Mouse (Mus musculus): ENCODE results near the gene Ipmk.
A peak's percentile ranks its signal among the peaks of the same experiment; 100 is the strongest.

The Ipmk gene

DNA sequence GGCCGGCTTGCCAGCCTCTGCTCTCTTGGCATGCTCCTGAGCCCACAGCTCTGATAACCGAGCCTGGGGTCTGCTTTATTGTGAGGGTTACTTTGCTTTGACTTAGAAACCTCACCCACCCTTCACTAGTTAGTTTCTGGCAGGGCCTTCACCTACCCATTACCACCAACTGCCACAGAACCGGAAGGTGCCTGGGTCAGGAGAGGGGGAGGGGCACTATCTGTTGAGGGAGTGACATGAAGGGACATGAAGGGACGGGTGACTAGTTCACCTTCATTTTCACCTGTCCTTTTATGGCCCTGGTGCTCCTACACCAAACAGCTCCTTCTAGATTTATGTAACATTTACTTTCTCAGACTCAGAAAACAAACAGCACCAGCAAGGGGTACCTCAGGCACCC, 8.1 kb upstream of the Ipmk start:
- no peak for DNase-seq (ENCODE audit: extremely low read depth, low read depth, low spot score)

DNA sequence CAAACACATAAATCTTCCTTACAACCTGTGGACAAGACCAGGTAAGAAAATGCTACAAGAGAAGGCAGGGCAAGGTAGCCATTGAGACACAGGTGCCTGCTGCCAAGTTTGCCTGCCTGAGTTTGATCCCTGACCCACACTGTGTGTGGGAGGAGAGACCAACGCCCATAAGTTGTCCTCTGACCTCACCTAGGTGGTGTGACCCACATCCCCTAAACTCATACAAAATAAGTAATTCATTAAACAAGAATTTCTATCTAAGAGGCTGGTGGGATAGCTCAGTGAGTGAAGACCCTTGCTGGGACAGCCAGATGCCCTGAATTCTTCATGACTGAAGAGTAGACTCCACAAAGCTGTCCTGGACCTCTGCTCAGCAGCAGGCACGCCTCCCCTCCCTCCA, 7.4 kb upstream of the Ipmk start:
- peak; percentile 84 for DNase-seq (ENCODE audit: extremely low read depth, low read depth, low spot score)

DNA sequence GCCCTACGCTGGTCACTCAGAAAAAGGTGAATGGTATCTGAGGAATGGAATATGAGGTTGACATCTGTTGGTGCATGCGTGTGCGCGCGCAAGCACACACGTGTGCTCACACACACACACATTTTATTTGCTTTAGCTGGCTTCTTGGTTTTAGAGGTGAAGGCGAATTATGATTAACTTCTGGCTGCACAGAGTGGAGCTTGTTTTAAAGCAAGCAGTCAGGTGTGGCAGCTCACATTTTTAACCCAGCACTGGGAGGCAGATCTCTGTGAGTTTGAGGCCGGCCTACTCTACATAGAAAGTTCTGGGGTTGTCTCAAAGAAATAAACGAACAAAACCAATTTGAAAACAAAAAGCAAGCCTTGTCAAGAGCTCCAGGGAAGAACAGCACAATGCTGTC, 6.3 kb upstream of the Ipmk start:
- DNase-seq (ENCODE audit: extremely low read depth, low read depth, low spot score) = no peak

DNA sequence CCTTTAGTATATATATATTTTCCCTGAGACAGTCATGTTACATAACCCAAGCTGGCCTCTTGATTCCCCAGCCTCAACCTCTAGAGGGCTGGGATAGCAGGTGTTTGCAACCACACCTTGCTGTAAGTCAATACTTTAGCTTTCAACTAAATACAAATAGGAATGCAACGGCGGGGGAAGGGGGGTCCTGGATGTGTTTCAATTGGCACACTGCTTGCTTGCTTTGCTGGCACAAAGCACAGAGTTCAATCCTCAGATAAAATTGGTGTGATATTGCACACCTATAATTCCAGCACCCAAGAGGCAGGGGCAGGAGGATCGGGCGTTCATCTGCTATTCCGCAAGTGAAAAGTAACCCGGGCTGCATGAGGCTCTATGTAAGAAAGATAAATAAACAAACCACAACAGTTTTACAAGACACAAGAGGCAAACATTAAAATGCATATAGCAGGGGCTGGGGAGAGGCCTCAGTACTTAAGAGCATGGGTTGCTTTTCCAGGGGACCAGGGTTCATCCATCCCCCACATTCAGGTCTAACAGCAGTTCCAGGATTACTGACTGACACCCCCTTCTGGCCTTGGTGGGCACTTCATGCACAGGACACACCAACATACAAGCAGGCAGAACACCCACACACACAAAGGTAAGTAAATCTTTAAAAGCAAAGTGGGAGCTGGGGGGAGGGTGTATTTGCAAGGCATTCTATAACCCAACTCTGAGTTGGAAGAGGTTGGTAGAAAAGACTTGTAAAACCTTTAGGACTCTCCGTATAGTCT, 5.3 kb upstream of the Ipmk start:
- DNase-seq (ENCODE audit: extremely low read depth, low read depth, low spot score) = no peak

DNA sequence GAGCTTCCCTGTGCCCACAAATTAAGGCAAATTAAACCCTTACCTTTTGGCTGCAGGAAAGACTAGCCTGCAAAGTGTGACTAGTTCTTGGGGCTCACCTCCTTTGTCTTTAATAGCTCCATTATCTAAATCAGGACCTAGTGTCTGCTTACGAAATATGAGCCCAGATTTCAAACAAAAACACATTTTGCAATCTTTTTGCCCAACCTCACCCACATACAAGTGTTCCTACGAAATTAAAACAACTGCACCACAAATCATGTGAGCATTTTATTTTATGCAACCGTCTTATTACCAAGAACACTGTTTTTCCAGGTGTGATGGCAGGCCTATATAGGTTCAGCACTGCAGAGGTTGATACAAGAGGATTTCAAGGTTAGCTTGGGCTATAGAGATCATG, 4.4 kb upstream of the Ipmk start:
- DNase-seq (ENCODE audit: extremely low read depth, low read depth, low spot score) = peak; percentile 98

DNA sequence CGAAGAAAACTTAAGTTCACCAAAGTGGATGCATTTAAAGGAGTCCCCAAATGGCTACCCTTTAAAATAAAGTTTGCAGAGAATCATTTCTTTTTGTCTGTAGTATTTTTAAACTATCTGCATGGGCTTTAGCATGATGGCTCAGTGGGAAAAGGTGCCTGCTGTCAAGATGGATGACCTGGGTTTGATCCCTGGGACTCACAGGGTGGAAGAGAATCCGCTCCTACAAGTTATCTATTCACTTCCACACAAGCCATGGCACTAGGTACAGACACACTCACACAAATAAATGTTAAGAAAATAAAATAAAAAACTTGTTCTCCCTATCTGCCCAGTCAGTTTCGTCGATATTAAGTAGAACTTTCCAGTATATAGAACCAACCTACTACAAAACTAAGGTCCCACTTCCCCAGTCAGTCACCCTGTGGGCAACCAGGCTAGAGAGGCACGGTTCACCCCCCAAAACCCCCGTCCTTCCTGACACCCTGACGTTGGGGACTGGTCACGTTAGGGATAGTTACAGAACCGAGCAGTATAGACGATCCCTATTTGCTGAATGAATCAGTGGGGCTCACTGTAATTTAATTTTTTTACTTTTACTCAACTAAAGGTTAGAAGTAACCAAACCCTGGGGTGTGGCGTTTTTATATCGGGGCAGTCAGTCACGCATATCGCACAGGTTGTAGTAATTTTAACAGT, 3.8 kb upstream of the Ipmk start:
- DNase-seq (ENCODE audit: extremely low read depth, low read depth, low spot score) = no peak

DNA sequence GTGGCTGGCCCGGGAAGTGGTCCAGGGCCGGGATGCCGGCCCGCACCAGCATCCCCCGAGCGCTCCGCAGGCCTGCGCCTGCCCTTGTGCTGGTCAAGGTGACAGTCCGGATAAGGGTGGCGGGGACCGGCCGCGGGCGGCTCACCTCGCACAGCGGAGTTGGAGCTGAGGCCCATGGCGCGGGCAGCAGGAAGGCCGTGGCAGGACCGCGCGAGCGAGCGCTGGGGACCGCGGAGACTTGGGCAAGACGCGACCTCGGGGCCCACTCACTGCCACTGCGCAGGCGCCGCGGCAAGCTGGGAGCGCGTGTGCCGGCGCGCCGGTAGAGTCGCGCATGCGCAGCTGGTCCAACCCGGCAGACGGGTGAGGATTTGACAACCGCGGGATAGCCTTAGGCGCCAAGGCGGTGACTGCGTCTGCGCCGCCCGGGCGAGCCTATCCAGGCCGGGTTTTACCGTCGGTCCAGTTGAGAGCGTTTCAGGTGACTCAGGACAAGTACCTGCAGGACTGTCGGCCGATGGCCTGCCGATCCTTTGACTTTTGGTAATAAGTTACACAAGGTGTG, 2.9 kb upstream of the Ipmk start, which contains the start of gene Cisd1:
Gene Cisd1 (minus strand): TSS at position 376 of the 565 bp plus-strand sequence.
- DNase-seq (ENCODE audit: extremely low read depth, low read depth, low spot score) = no peak

DNA sequence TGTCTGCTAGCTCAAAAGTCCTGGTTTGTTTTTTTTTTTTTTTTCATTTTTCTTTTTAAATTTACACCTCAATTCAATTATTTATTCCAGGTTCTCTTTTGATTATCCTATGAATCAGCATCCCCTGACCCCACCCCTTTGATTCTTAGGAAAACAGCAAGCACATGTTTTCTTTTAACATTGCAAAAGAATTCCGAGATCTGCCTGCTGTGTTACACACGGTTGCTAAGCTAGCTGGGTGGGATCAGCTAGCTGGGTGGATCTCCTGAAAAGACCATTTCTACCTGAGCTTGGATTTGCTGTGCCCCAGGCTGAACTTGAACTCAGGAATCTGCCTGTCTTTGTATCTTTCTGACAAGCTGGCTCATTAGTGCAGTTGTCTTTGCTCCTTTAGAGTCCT, 1.5 kb upstream of the Ipmk start:
- DNase-seq (ENCODE audit: extremely low read depth, low read depth, low spot score) = no peak

DNA sequence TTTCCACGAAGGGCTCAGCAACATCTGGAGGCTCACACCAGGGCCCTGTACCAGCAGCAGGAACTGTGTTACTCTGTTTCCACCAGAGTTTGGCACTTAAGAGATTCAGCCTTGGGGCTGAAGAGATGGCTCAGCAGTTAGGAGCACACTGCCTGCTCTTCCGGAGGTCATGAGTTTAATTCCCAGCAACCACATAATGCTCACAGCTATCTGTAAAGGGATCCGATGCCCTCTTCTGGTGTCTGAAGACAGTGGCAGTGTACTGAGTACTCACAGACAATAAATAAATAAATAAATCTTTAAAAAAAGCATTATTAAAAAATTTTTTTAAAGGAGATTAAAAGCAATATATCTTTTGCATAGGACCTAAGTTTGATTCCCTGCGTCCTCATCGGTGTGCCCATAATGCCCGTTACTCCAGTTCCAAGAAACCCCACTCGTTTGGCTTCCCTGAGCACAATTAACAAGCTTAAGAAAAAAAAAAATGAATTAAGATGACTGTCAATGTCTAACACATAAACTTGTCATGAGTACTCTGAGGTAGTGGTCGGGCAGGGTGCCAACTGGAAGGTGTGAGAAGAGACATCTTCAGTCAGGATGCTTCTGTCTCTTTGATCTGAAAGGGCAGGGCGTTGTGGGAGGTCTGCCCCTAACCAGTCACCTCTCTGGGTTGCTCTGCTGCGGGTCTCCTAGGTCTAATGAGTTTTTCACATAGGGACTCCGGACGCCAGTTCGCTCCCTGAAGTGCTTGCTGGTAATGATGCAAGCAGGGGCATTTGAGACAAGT, 648 bp upstream of the Ipmk start:
- DNase-seq (ENCODE audit: extremely low read depth, low read depth, low spot score) = peak; percentile 98

DNA sequence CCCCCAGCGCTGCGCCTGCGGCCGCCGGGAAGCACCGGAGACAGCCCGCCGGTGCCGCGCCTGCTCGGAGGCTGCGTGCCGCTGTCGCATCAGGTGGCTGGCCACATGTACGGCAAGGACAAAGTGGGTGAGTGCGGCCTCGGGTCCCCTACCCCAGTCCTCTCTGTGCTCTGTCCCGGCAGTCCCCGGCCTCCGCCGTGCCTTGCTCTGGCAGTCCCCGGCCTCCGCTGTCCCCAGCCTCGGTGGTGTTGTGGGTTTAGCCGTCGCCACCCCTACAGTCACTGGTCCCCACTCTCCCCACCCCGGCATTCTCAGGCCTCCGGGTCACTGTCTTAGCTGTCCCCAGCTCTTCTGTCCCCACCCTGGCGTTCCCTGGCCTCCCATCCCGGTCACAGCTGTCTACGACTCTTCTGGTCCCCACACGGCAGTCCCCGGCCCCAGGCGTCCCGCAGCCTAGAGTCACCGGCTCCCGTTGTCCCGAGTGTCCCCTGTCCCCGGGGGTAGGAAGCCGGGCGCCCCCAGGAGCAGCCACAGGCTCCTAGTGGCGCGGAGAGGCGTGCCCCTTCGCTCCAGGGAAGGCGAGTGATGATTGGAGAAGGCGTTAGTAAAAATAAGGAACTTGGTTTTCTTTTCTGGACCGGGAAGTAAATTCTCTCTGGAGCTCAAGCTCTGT, 537 bp downstream of the Ipmk start:
- DNase-seq (ENCODE audit: extremely low read depth, low read depth, low spot score) = no peak

DNA sequence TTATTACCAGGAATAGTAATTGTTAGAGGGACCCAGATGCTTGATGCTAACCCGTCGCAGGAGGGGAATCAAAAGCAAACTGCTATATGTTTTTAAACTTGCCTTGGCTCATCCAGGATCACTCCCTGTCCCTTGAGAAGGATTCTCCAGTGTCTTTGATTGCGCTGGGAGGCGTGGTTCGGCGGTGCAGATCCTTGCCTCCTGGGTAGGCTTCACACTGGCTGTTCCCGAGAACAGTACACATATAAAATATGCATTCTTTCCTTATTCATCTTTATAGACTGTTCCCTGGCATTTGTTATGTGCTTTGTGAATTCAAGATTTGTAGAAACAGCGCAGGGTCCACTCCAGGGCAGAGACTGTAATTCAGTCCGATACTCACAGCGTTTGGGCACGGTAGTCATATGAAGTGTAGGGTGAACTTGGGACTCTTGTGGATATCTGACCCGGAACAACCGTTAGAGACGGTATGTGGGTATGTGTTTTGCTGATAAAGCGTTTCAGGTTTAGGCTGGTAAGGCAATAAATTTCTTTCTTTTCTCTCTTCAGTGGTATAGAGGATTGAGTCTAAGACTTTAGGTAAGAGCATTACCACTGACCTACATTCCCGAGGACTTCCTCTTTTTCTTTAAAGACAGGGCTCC, 1.2 kb downstream of the Ipmk start:
- DNase-seq (ENCODE audit: extremely low read depth, low read depth, low spot score) = no peak

DNA sequence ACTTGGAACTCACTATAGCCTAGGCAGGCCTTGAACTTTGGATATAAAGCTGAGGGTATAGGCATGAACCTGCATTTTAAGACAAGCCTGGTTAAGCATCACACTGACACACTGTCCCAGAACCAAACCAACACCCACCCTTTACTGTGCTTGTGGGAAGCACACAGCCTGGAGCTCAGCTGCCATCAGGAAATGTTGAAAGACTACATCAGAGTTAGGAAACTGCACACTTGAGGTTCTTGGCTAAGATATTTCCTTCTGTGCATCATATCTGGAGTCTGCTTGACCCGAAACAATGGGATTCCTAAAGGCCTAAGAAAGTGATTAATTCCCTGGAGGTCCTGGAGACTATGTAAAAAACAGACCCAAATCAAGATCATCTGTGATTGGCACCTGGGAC, 1.7 kb downstream of the Ipmk start:
- no peak for DNase-seq (ENCODE audit: extremely low read depth, low read depth, low spot score)

DNA sequence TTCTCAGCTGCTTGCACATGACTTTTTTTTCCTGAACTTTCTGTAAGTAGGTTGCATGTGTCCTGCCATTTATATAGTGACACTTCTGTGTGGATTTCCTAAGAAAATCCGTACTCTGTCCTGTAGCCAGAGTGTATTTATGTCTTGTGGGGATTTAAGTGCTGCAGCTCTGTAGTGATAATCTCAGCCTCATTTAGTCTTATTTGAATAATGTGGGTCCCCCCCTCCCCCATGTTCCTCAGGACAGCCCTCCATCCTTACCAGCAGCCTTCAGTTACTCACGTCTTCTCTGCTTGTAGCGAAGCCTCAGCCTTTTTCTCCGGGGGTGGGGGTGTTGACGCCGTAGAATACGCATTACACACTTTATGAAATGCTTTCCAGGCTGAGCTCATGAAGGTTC, 3.7 kb downstream of the Ipmk start:
- DNase-seq (ENCODE audit: extremely low read depth, low read depth, low spot score) = no peak

DNA sequence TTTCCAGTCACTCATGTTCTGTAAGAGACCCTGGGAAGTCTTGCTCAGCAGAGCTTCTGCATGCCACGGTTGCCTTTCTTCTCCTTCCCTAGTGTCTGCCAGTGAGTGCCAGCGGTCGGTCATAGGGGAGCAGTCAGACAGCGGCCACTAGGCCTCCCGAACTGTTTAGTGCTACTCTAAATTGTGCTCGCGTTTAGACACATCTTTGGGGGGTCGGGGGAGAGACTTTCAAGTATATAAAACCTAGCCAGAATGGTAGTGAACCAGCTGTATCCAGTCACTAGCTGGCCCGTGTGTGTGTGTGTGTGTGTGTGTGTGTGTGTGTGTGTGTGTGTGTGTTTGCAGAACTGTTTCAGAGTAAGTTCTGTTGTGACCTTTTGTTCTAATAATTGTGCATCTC, 6.3 kb downstream of the Ipmk start:
- no peak for DNase-seq (ENCODE audit: extremely low read depth, low read depth, low spot score)

DNA sequence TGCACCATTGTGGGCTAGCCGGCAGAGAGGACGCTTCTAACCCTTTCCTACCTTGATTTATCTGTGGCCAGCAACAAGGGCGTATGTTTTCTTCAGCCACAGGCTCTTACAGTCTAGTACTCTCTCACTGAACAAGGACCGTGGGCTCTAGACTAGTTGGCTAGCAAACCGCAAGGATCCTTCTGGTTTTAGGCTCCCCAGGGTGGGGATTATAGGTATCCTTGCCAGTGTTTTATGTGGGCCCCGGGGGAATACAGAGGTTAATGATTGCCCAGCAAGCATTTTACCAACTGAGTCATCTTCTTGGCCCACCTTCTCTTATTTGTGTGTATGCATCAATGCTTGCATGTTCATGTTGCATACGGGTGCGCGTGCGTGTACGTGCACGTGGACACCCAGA, 7.4 kb downstream of the Ipmk start:
- no peak for DNase-seq (ENCODE audit: extremely low read depth, low read depth, low spot score)

DNA sequence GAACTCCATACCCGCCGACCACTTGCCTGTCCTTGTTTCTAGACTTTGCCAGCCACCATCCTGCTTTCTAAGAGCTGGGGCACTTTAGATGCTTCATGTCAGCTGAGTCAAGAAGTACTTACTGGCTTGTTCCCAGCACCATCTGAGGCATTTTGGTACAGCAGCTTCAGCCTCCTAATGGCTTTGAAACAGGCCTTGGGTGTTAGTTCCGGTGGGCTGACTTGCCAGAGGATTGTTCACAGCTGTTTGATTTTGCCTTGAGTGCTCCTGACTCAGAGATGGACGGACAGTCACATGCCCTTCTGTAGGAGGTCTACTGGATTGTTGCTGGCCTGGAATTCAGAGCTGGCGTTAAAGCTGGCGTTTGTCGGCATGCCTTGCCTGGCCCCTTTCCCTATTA, 13.5 kb downstream of the Ipmk start:
- DNase-seq (ENCODE audit: extremely low read depth, low read depth, low spot score) = no peak

DNA sequence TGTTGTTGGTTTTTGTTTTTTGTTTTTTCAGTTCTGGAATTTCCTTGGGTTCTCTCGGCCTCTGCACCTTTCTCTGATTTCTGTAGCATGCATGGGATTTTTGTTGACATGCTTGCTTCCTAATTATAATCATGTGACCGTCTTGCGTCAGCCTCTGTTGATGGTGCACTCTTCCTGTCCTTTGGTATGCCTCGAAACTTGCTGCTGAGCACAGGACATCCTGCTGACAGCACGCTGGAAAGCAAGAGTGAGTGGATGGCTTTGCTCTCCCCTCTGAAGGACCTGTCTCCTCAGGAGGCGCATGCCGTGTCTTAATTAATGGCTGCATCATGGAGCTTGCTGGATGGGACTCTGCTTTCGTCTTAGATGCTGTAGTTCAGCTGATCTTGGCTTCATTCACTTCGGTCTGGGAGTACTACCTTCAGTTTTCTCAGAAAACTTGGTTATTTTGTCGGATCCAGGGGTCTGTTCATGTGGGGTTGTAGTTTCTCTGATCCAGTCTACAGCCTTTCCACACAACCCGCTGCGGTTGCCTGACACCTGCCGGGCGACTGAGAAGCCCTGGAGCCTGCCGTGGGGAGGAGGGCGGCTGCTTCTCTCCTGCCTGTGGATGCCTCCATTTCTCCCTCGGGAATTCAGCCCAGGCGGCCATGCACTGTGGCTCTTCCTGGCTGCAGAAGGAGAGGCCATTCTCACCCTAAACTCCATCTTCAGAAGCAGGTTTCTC, 14.4 kb downstream of the Ipmk start:
- no peak for DNase-seq (ENCODE audit: extremely low read depth, low read depth, low spot score)

DNA sequence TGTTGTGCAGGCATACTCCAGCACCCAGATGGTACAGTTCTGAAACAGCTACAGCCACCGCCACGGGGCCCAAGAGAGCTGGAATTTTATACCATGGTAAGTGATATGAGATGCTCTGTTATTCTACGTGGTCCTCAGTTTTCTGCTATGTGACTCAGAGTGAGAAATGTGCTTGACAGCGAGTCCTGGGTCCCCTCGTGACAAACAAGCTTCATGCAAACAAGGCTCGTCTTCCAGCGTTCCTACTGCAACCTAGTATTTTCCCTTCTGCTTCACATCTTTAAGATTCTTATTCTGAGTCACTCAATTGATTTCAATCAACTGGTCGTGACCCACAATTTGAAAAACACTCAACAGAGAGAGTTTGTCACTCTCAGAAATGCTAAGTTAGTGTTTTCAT, 15.9 kb downstream of the Ipmk start:
- no peak for DNase-seq (ENCODE audit: extremely low read depth, low read depth, low spot score)

DNA sequence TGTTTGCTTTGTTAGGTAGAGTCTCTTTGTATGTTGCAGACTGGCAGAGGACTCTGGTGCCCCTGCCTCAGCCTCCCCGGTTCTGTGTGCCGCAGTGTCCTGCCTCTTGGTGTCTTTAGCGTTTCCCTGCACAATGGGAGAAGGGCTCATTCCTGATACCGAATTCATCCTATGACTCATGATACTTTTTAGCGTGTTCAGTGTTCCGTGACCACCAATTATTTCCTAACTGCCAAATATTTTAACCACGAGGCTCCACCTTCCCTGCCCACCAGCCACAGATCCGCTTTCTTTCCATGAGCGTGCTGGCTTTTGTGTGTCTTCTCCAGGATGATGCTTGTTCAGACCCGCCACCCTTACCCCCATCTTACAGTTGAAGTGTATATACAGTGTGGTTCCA, 16.3 kb downstream of the Ipmk start:
- no peak for DNase-seq (ENCODE audit: extremely low read depth, low read depth, low spot score)

Data from fat pad, adult 2 months (tissue).